Mouse (Mus musculus) forebrain, postnatal 0 days (tissue): ENCODE results near the gene Morc4. TPM values are rescaled to one million over a fixed set of nuclear protein-coding genes. Genes with fewer than 3 reads are reported as not detected.

Source experiments
- ATAC-seq: fragments of 200-750 bp; cut with Nextera tagmentation; 2 replicates; pipeline ENCODE4 v1.8.0; 2017; ENCODE audit warnings: mild to moderate bottlenecking, moderate library complexity
- DNase-seq: peaks from one replicate; pipeline ENCODE4 v3.0.0-alpha.2; 2015
- H3K27ac ChIP-seq: fragments of 300-500 bp; sonication (generic); 2 replicates; pipeline ENCODE4 v1.5.1; 2014; ENCODE audit warnings: low read depth, mild to moderate bottlenecking, antibody characterized with exemption, low read length, moderate library complexity, mixed read lengths
- H3K27me3 ChIP-seq: fragments of 300-500 bp; sonication (generic); 2 replicates; pipeline ENCODE4 v1.6.1; 2014; ENCODE audit warnings: mild to moderate bottlenecking, low read length, mixed read lengths; ENCODE audit not compliant: insufficient read depth
- H3K36me3 ChIP-seq: fragments of 300-500 bp; sonication (generic); 2 replicates; pipeline ENCODE4 v1.6.1; 2014; ENCODE audit warnings: mild to moderate bottlenecking, moderate library complexity; ENCODE audit not compliant: insufficient read depth
- H3K4me1 ChIP-seq: fragments of 300-500 bp; sonication (generic); 2 replicates; pipeline ENCODE4 v1.6.1; 2014; ENCODE audit warnings: antibody characterized with exemption; ENCODE audit not compliant: insufficient read depth
- H3K4me2 ChIP-seq: fragments of 300-500 bp; sonication (generic); 2 replicates; pipeline ENCODE4 v1.6.1; 2014; ENCODE audit warnings: low read depth, mild to moderate bottlenecking, moderate library complexity
- H3K4me3 ChIP-seq: fragments of 300-500 bp; sonication (generic); 2 replicates; pipeline ENCODE4 v1.5.1; 2014; ENCODE audit warnings: low read depth, low read length, mixed read lengths
- H3K9ac ChIP-seq: fragments of 300-500 bp; sonication (generic); 2 replicates; pipeline ENCODE4 v1.6.1; 2014; ENCODE audit warnings: mild to moderate bottlenecking
- H3K9me3 ChIP-seq: fragments of 300-500 bp; sonication (generic); 2 replicates; pipeline ENCODE4 v1.6.1; 2016; ENCODE audit warnings: low read length
- CTCF ChIP-seq: sonication (generic); IDR thresholded peaks from 2 replicates; pipeline ENCODE4 v1.5.1; 2016; ENCODE audit warnings: antibody characterized with exemption, control low read depth, low read depth
- WGBS: fragments of 180-500 bp; shearing (Covaris S2); extraction: QIAGEN DNeasy Blood & Tissue Kit; methylation state at CpG from one replicate; pipeline ENCODE4 v1.1.7; 2014; 5-methylcytosine and 5-hydroxymethylcytosine counted together
- polyA plus RNA-seq: library from polyadenylated mRNA; unstranded; fragments of >200 nt; fragmentation: Nextera tagmentation; extraction: Ambion mirVana; gene quantifications from 2 replicates; pipeline ENCODE4 v1.2.1, GENCODE M21; 2015
- total RNA-seq: library from RNA; depleted of rRNA; stranded (reverse); fragments of >200 nt; gene quantifications from 2 replicates; pipeline ENCODE4 v1.2.3, GENCODE M21; 2014

Gene Morc4
- total and polyA plus RNA-seq, 2 experiments from 2014 or later: 2.2 to 8.8 TPM

- no peak for DNase-seq
- no peaks in the 10 kb centered on the region for H3K9me3 ChIP-seq
- ATAC-seq: no peak
- 85% methylated on average over 7 of the region's 7 CpGs for WGBS
- no peaks in the 10 kb centered on the region for H3K36me3 ChIP-seq
- H3K27me3 ChIP-seq: no peaks in the 10 kb centered on the region
- H3K4me2 ChIP-seq: no peak overlapping the region
- no peak overlapping the region for H3K27ac ChIP-seq
- no peak overlapping the region for H3K9ac ChIP-seq
- no peaks in the 10 kb centered on the region for H3K4me1 ChIP-seq
- H3K4me3 ChIP-seq: no peak overlapping the region
- no peak for TF ChIP-seq CTCF
Observed at GRCm38 (mm10) chrX:139794072-139794845, 77.2 kb downstream of the Morc4 start.

- Histone ChIP-seq H3K27ac (no peak overlapping the region), H3K9me3 (no peaks in the 10 kb centered on the region), H3K27me3 (no peaks in the 10 kb centered on the region), H3K36me3 (no peaks in the 10 kb centered on the region), H3K4me2 (no peak overlapping the region), H3K9ac (no peak overlapping the region), H3K4me3 (no peak overlapping the region), H3K4me1 (no peaks in the 10 kb centered on the region)
- WGBS: 56% methylated on average over 1 of the region's 1 CpGs
- TF ChIP-seq CTCF: no peak
- no peak for DNase-seq
- no peak for ATAC-seq
Observed at GRCm38 (mm10) chrX:139785764-139786163, 85.7 kb downstream of the Morc4 start.

- no peaks in the 10 kb centered on the region for H3K9me3 ChIP-seq
- TF ChIP-seq CTCF: no peak
- no peaks in the 10 kb centered on the region for H3K4me1 ChIP-seq
- no peak overlapping the region for H3K4me2 ChIP-seq
- WGBS: 42% methylated on average over 3 of the region's 3 CpGs
- no peaks in the 10 kb centered on the region for H3K27me3 ChIP-seq
- no peak overlapping the region for H3K4me3 ChIP-seq
- DNase-seq (no peak), ATAC-seq (no peak)
- no peaks in the 10 kb centered on the region for H3K36me3 ChIP-seq
- H3K27ac ChIP-seq: no peak overlapping the region
- no peak overlapping the region for H3K9ac ChIP-seq
Observed at GRCm38 (mm10) chrX:139783045-139783422, 88.4 kb downstream of the Morc4 start.

- no peak for DNase-seq
Observed at GRCm38 (mm10) chrX:139782278-139783044, 89.0 kb downstream of the Morc4 start, which contains the start of gene Ripply1. Gene Ripply1, minus strand, starts transcription at chrX:139782353.

GRCm38 (mm10) chrX:139781563-139781962, 89.9 kb downstream of the Morc4 start:
- no peaks in the 10 kb centered on the region for H3K4me1 ChIP-seq
- H3K27ac ChIP-seq: no peak overlapping the region
- no peaks in the 10 kb centered on the region for H3K27me3 ChIP-seq
- no peak overlapping the region for H3K4me3 ChIP-seq
- no peak overlapping the region for H3K4me2 ChIP-seq
- no peaks in the 10 kb centered on the region for H3K36me3 ChIP-seq
- no peak overlapping the region for H3K9ac ChIP-seq
- 80% methylated on average over 4 of the region's 4 CpGs for WGBS
- TF ChIP-seq CTCF: no peak
- ATAC-seq (no peak), DNase-seq (no peak)
- no peaks in the 10 kb centered on the region for H3K9me3 ChIP-seq

More at GRCm38 (mm10) chrX:139782278-139783044, 89.0 kb downstream of the Morc4 start, which contains the start of gene Ripply1:
- H3K9me3 ChIP-seq: no peaks in the 10 kb centered on the region
- H3K27ac ChIP-seq: no peak within 1 kb of the TSS
- H3K9ac ChIP-seq: no peak within 1 kb of the TSS
- no peak for ATAC-seq
- 40% methylated on average over 6 of the region's 6 CpGs for WGBS
- H3K4me3 ChIP-seq: no peak within 1 kb of the TSS
- H3K4me1 ChIP-seq: no peaks in the 10 kb centered on the region
- H3K36me3 ChIP-seq: no peaks in the 10 kb centered on the region
- no peaks in the 10 kb centered on the region for H3K27me3 ChIP-seq
- TF ChIP-seq CTCF: no peak
- no peak within 1 kb of the TSS for H3K4me2 ChIP-seq

- no peak for TF ChIP-seq CTCF
- no peak overlapping the region for H3K9ac ChIP-seq
- DNase-seq: no peak
- H3K4me2 ChIP-seq: no peak overlapping the region
- WGBS: 71% methylated on average over 3 of the region's 3 CpGs
- ATAC-seq: no peak
- no peaks in the 10 kb centered on the region for H3K9me3 ChIP-seq
- no peaks in the 10 kb centered on the region for H3K4me1 ChIP-seq
- no peak overlapping the region for H3K27ac ChIP-seq
- H3K27me3 ChIP-seq: no peaks in the 10 kb centered on the region
- H3K36me3 ChIP-seq: no peaks in the 10 kb centered on the region
- H3K4me3 ChIP-seq: no peak overlapping the region
Observed at GRCm38 (mm10) chrX:139780988-139781387, 90.5 kb downstream of the Morc4 start.

- Histone ChIP-seq H3K27me3 (no peaks in the 10 kb centered on the region), H3K9ac (no peak overlapping the region), H3K27ac (no peak overlapping the region), H3K9me3 (no peaks in the 10 kb centered on the region), H3K36me3 (no peaks in the 10 kb centered on the region), H3K4me3 (no peak overlapping the region), H3K4me1 (no peaks in the 10 kb centered on the region), H3K4me2 (no peak overlapping the region)
- TF ChIP-seq CTCF: no peak
- no peak for DNase-seq
- no peak for ATAC-seq
- WGBS: 60% methylated on average over 5 of the region's 5 CpGs
Observed at GRCm38 (mm10) chrX:139779401-139779800, 92.1 kb downstream of the Morc4 start.
